Mouse (Mus musculus): ENCODE results near the gene Nkx1-2.

DNA sequence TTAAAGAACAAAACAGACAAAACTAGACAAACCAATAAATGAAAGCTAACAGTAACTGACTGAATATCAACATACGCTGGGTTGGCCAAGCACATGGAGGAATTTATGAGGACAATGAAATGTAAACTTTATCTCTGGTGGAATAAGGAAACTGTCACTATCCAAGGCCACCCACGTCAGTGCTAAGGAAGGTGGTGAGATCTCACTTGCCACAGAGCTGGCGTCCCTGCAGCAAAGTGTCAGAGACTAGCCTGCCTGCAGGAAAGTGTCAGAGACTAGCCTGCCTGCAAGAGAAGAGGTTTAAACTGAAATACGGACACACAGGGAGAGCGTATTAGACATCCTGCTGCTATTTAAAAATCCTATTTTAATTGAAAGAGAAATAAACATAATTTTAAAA is 12.3 kb downstream of the Nkx1-2 start:
- TF ChIP-seq CTCF (IDR thresholded peaks at IDR 0.05; ENCODE audit: borderline replicate concordance, insufficient read depth, low read depth, low read length) (no peak), POLR2A (IDR thresholded peaks at IDR 0.05; ENCODE audit: borderline replicate concordance, insufficient read depth, low read length) (no peak)
